Mouse (Mus musculus) heart, embryonic 14.5 days (tissue): ENCODE results near the gene Panx3. TPM values are rescaled to one million over a fixed set of nuclear protein-coding genes. Genes with fewer than 3 reads are reported as not detected.

Source experiments
- ATAC-seq: fragments of 200-750 bp; cut with Nextera tagmentation; 2 replicates; pipeline ENCODE4 v1.8.0; 2017; ENCODE audit warnings: low read depth, moderate TSS enrichment; ENCODE audit not compliant: insufficient number of reproducible peaks, insufficient read depth, low FRiP score
- H3K27ac ChIP-seq, 2 experiments: fragments of 200-500 bp in 1 of 2; fragments of 300-500 bp in 1 of 2; sonication (generic) in 1 of 2; replicated peaks in 1 of 2; 2 replicates each; pipeline ENCODE4 v1.5.1; 2012 to 2014; ENCODE audit warnings: low read depth in 2 of 2, low read length in 2 of 2, control low read depth in 1 of 2, mild to moderate bottlenecking in 1 of 2, mixed read lengths in 1 of 2; ENCODE audit not compliant: control insufficient read depth in 1 of 2, insufficient read depth in 1 of 2
- H3K27me3 ChIP-seq: fragments of 300-500 bp; sonication (generic); 2 replicates; pipeline ENCODE4 v1.6.1; 2014; ENCODE audit warnings: mild to moderate bottlenecking, low read length, control low read depth; ENCODE audit not compliant: control insufficient read depth, insufficient read depth
- H3K36me3 ChIP-seq: fragments of 300-500 bp; sonication (generic); 2 replicates; pipeline ENCODE4 v1.6.1; 2014; ENCODE audit warnings: mild to moderate bottlenecking, control low read depth, low read length, mixed read lengths; ENCODE audit not compliant: control insufficient read depth, insufficient read depth
- H3K4me1 ChIP-seq, 2 experiments: fragments of 200-500 bp in 1 of 2; fragments of 300-500 bp in 1 of 2; sonication (generic) in 1 of 2; 2 replicates each; pipeline ENCODE4 v1.6.1; 2012 to 2014; ENCODE audit warnings: low read length in 2 of 2, control low read depth in 1 of 2, mixed read lengths in 1 of 2; ENCODE audit not compliant: control insufficient read depth in 2 of 2, insufficient read depth in 2 of 2
- H3K4me2 ChIP-seq: fragments of 300-500 bp; sonication (generic); 2 replicates; pipeline ENCODE4 v1.6.1; 2014; ENCODE audit warnings: mild to moderate bottlenecking, low read length
- H3K4me3 ChIP-seq, 2 experiments: fragments of 200-500 bp in 1 of 2; fragments of 300-500 bp in 1 of 2; sonication (generic) in 1 of 2; 2 replicates each; pipeline ENCODE4 v1.5.1; 2012 to 2014; ENCODE audit warnings: low read length in 2 of 2, mild to moderate bottlenecking in 2 of 2, control low read depth in 1 of 2, low read depth in 1 of 2, moderate library complexity in 1 of 2; ENCODE audit not compliant: control insufficient read depth in 1 of 2, insufficient read depth in 1 of 2
- H3K9ac ChIP-seq: fragments of 300-500 bp; sonication (generic); 2 replicates; pipeline ENCODE4 v1.6.1; 2014; ENCODE audit warnings: mild to moderate bottlenecking, low read length
- H3K9me3 ChIP-seq: fragments of 300-500 bp; sonication (generic); 2 replicates; pipeline ENCODE4 v1.6.1; 2016; ENCODE audit warnings: low read length, control low read depth; ENCODE audit not compliant: control insufficient read depth
- WGBS: fragments of 180-500 bp; shearing (Covaris S2); extraction: QIAGEN DNeasy Blood & Tissue Kit; methylation state at CpG from one replicate; pipeline ENCODE4 v1.1.7; 2014; 5-methylcytosine and 5-hydroxymethylcytosine counted together
- polyA plus RNA-seq: library from polyadenylated mRNA; unstranded; fragments of >200 nt; fragmentation: Nextera tagmentation; extraction: Ambion mirVana; gene quantifications from 2 replicates; pipeline ENCODE4 v1.2.1, GENCODE M21; 2014

Panx3 gene
- polyA plus RNA-seq, 1 experiment from 2014 or later: not detected

GRCm38 (mm10) chr9:37670261-37670660, 1.2 kb upstream of the Panx3 start:
- H3K4me2 ChIP-seq: no peak overlapping the region
- peaks cover 0 to 6% of the 10 kb centered on the region in 2 experiments; a peak in 2 of 4 replicates for H3K4me1 ChIP-seq
- 0 out of 2 replicates have a peak, but pooled peaks cover 3% of the 10 kb centered on the region for H3K9me3 ChIP-seq
- H3K9ac ChIP-seq: no peak overlapping the region
- 81% methylated on average over 3 of the region's 3 CpGs for WGBS
- H3K4me3 ChIP-seq: no peak overlapping the region
- no peak overlapping the region for H3K27ac ChIP-seq
- no peak for ATAC-seq
- H3K36me3 ChIP-seq: no peaks in the 10 kb centered on the region
- no peaks in the 10 kb centered on the region for H3K27me3 ChIP-seq

- Histone ChIP-seq H3K27ac (no peak overlapping the region), H3K36me3 (no peaks in the 10 kb centered on the region), H3K9ac (no peak overlapping the region), H3K4me1 (peaks cover 0 to 6% of the 10 kb centered on the region in 2 experiments; a peak in 2 of 4 replicates), H3K4me3 (no peak overlapping the region), H3K4me2 (no peak overlapping the region), H3K27me3 (no peaks in the 10 kb centered on the region), H3K9me3 (0 out of 2 replicates have a peak, but pooled peaks cover 3% of the 10 kb centered on the region)
- ATAC-seq: no peak
- WGBS: 67% methylated on average over 4 of the region's 4 CpGs
These were observed 643 bp upstream of the Panx3 start for GRCm38 (mm10) chr9:37669678-37670077.

DNA sequence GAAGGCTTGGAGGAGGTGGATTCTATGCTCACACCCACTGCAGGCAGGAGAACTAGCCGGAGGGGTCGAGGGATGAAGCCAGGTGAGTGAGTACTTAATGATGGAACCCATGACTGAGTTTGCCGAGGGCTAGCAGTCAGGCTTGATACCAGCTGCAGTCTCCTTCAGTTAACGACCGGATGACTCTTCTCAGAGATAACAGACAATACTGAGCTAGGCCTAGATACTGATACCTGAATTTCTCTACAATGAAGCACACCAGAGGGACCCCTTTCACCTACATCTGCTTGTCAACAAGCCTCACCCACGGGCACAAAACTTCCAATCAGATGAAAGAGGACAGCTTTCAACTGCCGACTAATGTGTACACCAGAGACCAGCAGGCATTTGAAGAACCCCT, 3.0 kb downstream of the Panx3 start:
- H3K9me3 ChIP-seq: no peaks in the 10 kb centered on the region
- no peak overlapping the region for H3K9ac ChIP-seq
- H3K36me3 ChIP-seq: no peaks in the 10 kb centered on the region
- no peak overlapping the region for H3K27ac ChIP-seq
- no peak overlapping the region for H3K4me2 ChIP-seq
- peaks cover 0 to 6% of the 10 kb centered on the region in 2 experiments; a peak in 2 of 4 replicates for H3K4me1 ChIP-seq
- H3K27me3 ChIP-seq: no peaks in the 10 kb centered on the region
- no peak for ATAC-seq
- H3K4me3 ChIP-seq: no peak overlapping the region
- 52% methylated on average over 7 of the region's 7 CpGs for WGBS

- no peak overlapping the region for H3K9ac ChIP-seq
- H3K27ac ChIP-seq: no peak overlapping the region
- WGBS: 41% methylated on average over 2 of the region's 2 CpGs
- H3K9me3 ChIP-seq: no peaks in the 10 kb centered on the region
- H3K4me1 ChIP-seq: peaks cover 0 to 6% of the 10 kb centered on the region in 2 experiments; a peak in 2 of 4 replicates
- H3K36me3 ChIP-seq: no peaks in the 10 kb centered on the region
- H3K4me2 ChIP-seq: no peak overlapping the region
- no peak overlapping the region for H3K4me3 ChIP-seq
- ATAC-seq: no peak
- H3K27me3 ChIP-seq: no peaks in the 10 kb centered on the region
These were observed 4.4 kb downstream of the Panx3 start for GRCm38 (mm10) chr9:37664604-37665003.

DNA sequence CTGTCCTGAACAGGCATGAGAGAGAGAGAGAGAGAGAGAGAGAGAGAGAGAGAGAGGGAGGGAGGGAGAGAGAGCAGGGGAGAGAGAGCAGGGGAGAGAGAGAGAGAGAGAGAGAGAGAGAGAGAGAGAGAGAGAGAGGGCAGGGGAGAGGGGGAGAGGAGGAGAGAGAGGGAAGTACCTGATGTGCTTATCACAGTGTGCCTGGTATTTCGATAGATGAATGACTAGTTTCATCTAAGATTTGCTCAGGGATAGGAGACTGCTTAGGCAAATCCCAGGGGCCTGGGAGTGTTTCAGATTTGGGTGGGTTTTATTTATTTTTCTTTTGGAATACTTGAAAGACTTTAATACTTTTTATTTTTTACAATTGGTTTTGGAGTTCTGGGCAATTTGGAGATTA, 5.8 kb downstream of the Panx3 start:
- no peaks in the 10 kb centered on the region for H3K9me3 ChIP-seq
- H3K27me3 ChIP-seq: no peaks in the 10 kb centered on the region
- no peak overlapping the region for H3K4me3 ChIP-seq
- H3K4me1 ChIP-seq: no peaks in the 10 kb centered on the region
- H3K27ac ChIP-seq: no peak overlapping the region
- no peak for ATAC-seq
- H3K4me2 ChIP-seq: no peak overlapping the region
- no peak overlapping the region for H3K9ac ChIP-seq
- no peaks in the 10 kb centered on the region for H3K36me3 ChIP-seq
- 52% methylated on average over 1 of the region's 1 CpGs for WGBS

- peaks cover 0 to 11% of the 10 kb centered on the region in 2 experiments; a peak in 3 of 4 replicates for H3K4me1 ChIP-seq
- ATAC-seq: no peak
- no peaks in the 10 kb centered on the region for H3K27me3 ChIP-seq
- no peak overlapping the region for H3K4me3 ChIP-seq
- WGBS: 68% methylated on average over 6 of the region's 6 CpGs
- no peak overlapping the region for H3K4me2 ChIP-seq
- no peaks in the 10 kb centered on the region for H3K9me3 ChIP-seq
- peaks cover 6% of the 10 kb centered on the region for H3K36me3 ChIP-seq
- H3K27ac ChIP-seq: no peak overlapping the region
- no peak overlapping the region for H3K9ac ChIP-seq
These were observed 9.6 kb downstream of the Panx3 start for GRCm38 (mm10) chr9:37659413-37659812.

DNA sequence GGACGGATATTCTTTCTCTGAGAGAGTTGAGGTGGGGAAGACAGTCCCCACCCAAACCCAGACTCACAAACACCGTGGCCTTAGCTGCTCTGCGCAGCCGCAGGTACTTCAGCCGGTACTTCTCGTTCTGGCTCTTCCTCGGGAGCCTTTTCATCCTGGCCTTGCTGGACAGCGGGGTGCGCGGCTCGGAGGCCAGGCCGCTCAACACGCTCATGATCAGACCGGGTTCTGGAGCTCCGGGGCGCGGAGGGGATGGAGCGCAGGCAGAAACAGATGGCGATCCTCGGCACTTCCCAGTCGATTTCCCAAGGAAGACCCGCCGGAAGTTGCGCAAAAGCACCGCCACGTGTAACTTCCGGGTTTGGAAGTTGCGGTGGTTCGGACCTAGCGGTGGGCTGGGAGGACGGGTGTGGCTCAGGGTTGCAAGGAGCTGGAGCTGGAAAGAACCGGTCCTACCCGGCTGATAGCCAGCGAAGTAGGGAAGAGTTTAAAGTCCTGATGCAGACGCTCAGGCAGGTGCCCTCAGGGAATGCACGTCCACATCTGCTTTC, 12.0 kb downstream of the Panx3 start, which contains the start of gene Tbrg1:
Tbrg1 (minus strand) TSS at position 382 of the 551 bp plus-strand sequence.
- Histone ChIP-seq H3K9me3 (no peaks in the 10 kb centered on the region), H3K9ac (peak within 1 kb of the TSS; percentile 86), H3K27me3 (no peaks in the 10 kb centered on the region), H3K36me3 (peaks cover 30% of the 10 kb centered on the region), H3K4me2 (peak within 1 kb of the TSS; percentile 92), H3K4me3 (peak within 1 kb of the TSS; percentile 64 to 83), H3K27ac (peak within 1 kb of the TSS; percentile 79 to 88), H3K4me1 (peaks cover 2 to 11% of the 10 kb centered on the region in 2 experiments)
- WGBS: under 1% methylated on average over 36 of the region's 36 CpGs
- peak; percentile 78 for ATAC-seq

- peak overlapping the region; percentile 86 for H3K9ac ChIP-seq
- H3K9me3 ChIP-seq: no peaks in the 10 kb centered on the region
- H3K4me3 ChIP-seq: peak overlapping the region; percentile 64 to 83
- ATAC-seq: no peak
- H3K27ac ChIP-seq: peak overlapping the region; percentile 79 to 88
- H3K4me2 ChIP-seq: peak overlapping the region; percentile 92
- WGBS: 2% methylated on average over 10 of the region's 10 CpGs
- H3K27me3 ChIP-seq: no peaks in the 10 kb centered on the region
- H3K36me3 ChIP-seq: peaks cover 34% of the 10 kb centered on the region
- H3K4me1 ChIP-seq: peaks cover 2 to 11% of the 10 kb centered on the region in 2 experiments
These were observed 12.6 kb downstream of the Panx3 start for GRCm38 (mm10) chr9:37656439-37656881.
